In genomic region chr1:194761432-194762212, GRCm38 (mm10) we compare ENCODE assay signal across 8 mouse cellular contexts.
DNase-seq lines count a peak whose midpoint lies in the region; ATAC-seq lines count a peak whose summit lies in the region.

No protein-coding gene starts in this region.

- intact Hi-C loops in gastrocnemius, postnatal 36 days (cut with DNase I), result loop anchor here (5.0 kb wide), 1 partner anchor 51 kb away; no protein-coding TSS in a partner anchor

- DNase-seq in gastrocnemius, postnatal 10 days, result peak; percentile 24
- no peak for DNase-seq in gastrocnemius, postnatal 36 days
- peak; percentile 35 for DNase-seq in thymus, postnatal 4 days
- no peak for DNase-seq in thymus, postnatal 14 days
- peak; percentile 68 for DNase-seq in retina, embryonic 14.5 days (ENCODE audit: low spot score)
- no peak for DNase-seq in thymus, postnatal 36 days

- ATAC-seq in hematopoietic stem cell, adult 5-6 weeks (replicated peaks in 1 of 2; ENCODE audit: insufficient read depth in 1 of 2, low FRiP score in 2 of 2, low TSS enrichment in 1 of 2, low read depth in 1 of 2, poor library complexity in 2 of 2, severe bottlenecking in 2 of 2), result peak; percentile 11 to 68; a peak in 2 of 4 replicates
- no peak for ATAC-seq in frontal cortex, adult (ENCODE audit: low TSS enrichment)

Comparison
In these comparisons a context has a peak if more than half of its experiments do, and no peak if none do; other contexts are left out.
1. DNase-seq: peak in gastrocnemius, postnatal 10 days (single experiment), thymus, postnatal 4 days (single experiment) and retina, embryonic 14.5 days (single experiment); none in gastrocnemius, postnatal 36 days (0 of 2), thymus, postnatal 14 days (single experiment) and thymus, postnatal 36 days (0 of 2).